In the genomic region with DNA sequence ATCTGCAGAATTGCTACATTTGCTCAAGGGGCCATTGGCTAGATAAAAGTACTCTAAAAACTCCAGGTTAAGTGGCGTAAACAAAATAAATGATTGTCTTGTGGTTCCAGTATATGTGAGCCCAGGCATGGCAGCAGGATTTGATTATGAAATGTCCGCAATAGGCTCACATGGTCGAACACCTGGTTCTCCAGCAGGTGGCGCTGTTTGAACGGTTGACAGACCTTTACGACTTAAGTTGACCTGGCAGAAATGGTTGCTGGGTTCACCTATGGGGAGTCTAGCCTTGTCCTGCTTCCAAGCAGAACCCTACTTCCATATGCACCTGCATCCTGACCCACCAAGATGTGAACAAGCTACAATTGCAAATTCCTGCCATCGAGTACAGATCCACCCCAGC, we compare ENCODE assay signal across 8 mouse cellular contexts. TPM values are rescaled to one million over a fixed set of nuclear protein-coding genes. Genes with fewer than 3 reads are reported as not detected.
DNase-seq lines count a peak whose midpoint lies in the region; ATAC-seq lines count a peak whose summit lies in the region.

No protein-coding gene starts in this region.

- peak; percentile 77 for ATAC-seq in granulocyte monocyte progenitor cell, adult 5-6 weeks (replicated peaks; ENCODE audit: poor library complexity, severe bottlenecking)
- no peak for ATAC-seq in inflammation-experienced regulatory T-cells, adult 6 months

- peak; percentile 35 to 44 for DNase-seq in cerebellum, adult 18-20 months
- no peak for DNase-seq in cerebellum, adult 9-11 months
- DNase-seq in left cerebral cortex, postnatal 4 days = peak; percentile 50
- no peak for DNase-seq in left cerebral cortex, postnatal 10 days (ENCODE audit: extremely low spot score in 1 of 2, low spot score in 2 of 2)
- peak; percentile 62 for DNase-seq in adrenal gland, postnatal 25 days
- DNase-seq in naive thymus-derived CD4-positive, alpha-beta T cell, adult 2 months (ENCODE audit: low read depth) = peak; percentile 79

- intact Hi-C loops in left cerebral cortex, postnatal 4 days (cut with DNase I) = loop anchor here (5.0 kb wide), 1 partner anchor 352 kb away; no protein-coding TSS in a partner anchor
- intact Hi-C loops in left cerebral cortex, postnatal 10 days (cut with DNase I) = no loop called here

RNA-seq across cellular contexts. Expression of a gene that starts 21.7 kb away (rescaled TPM):
- 10 to 100 TPM; 28.7 to 29.0 TPM for total RNA-seq in left cerebral cortex, postnatal 4 days (2021)
- 10 to 100 TPM; 23.8 to 24.6 TPM for total RNA-seq in left cerebral cortex, postnatal 10 days (2021)
- 19.1 and 25.0 TPM in 2 replicates for total RNA-seq in adrenal gland, postnatal 25 days (2021)
- 18.3 and 20.7 TPM in 2 replicates for total RNA-seq in granulocyte monocyte progenitor cell, adult 5-6 weeks (2014; fragmentation: Nextera tagmentation)
- total RNA-seq in granulocyte monocyte progenitor cell, adult 5-6 weeks (2017) = 24.6 and 31.1 TPM in 2 replicates
- polyA plus RNA-seq in inflammation-experienced regulatory T-cells, adult 6 months (2017; shearing (Covaris generic)) = 10 to 100 TPM; 11.6 to 18.9 (median 11.9) TPM

Comparison
In these comparisons a context has a peak if more than half of its experiments do, and no peak if none do; other contexts are left out.
1. DNase-seq: peak in cerebellum, adult 18-20 months (2 of 2), left cerebral cortex, postnatal 4 days (single experiment), adrenal gland, postnatal 25 days (single experiment) and naive thymus-derived CD4-positive, alpha-beta T cell, adult 2 months (single experiment); none in cerebellum, adult 9-11 months (single experiment) and left cerebral cortex, postnatal 10 days (0 of 2).